Mouse (Mus musculus) testis, adult 2 months (tissue): ENCODE results near the gene Fam110c.

Experiments
- CTCF ChIP-seq: fragments of 200-500 bp; IDR thresholded peaks from 2 replicates; pipeline ENCODE4 v1.5.1; 2012; ENCODE audit warnings: low read depth, mild to moderate bottlenecking, inconsistent platforms, low read length, moderate library complexity; ENCODE audit not compliant: control insufficient read depth, insufficient read depth, insufficient replicate concordance
- POLR2A ChIP-seq: fragments of 200-500 bp; IDR thresholded peaks from 2 replicates; pipeline ENCODE4 v1.6.1; 2012; ENCODE audit warnings: low read depth, mild to moderate bottlenecking, inconsistent platforms, low read length, moderate library complexity; ENCODE audit not compliant: control insufficient read depth

DNA sequence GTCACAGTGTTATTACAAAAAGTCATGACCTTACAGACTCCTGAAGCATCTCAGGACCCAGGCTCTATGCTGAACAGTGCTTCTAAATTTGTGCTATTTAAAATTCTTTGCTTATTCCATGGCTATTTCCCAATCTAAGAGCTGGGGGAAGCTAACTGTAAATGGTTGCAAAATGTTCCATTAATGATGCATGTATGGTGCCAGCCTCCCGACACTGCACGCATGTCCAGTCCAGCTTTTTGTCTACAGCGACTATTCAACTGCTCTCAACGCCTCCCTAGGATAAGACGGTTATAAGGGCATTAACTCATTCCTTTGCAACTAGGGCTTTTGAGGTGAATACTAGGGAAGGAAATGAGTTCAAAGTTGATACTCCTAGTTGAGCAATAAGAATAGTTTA is 2.4 kb upstream of the Fam110c start:
- TF ChIP-seq CTCF (no peak), POLR2A (no peak)
